Mouse (Mus musculus) hindbrain, embryonic 14.5 days (tissue): Measurements from ENCODE around the gene Maml2. TPM values are rescaled to one million over a fixed set of nuclear protein-coding genes. Genes with fewer than 3 reads are reported as not detected.

ENCODE experiments used
- ATAC-seq: fragments of 200-750 bp; cut with Nextera tagmentation; 2 replicates; pipeline ENCODE4 v1.8.0; 2017; ENCODE audit warnings: moderate number of reproducible peaks, mild to moderate bottlenecking, moderate TSS enrichment, moderate library complexity; ENCODE audit not compliant: low FRiP score
- DNase-seq: peaks from one replicate; pipeline ENCODE4 v3.0.0-alpha.2; 2015; ENCODE audit warnings: low spot score
- H3K27ac ChIP-seq: fragments of 300-500 bp; sonication (generic); 2 replicates; pipeline ENCODE4 v1.5.1; 2014; ENCODE audit warnings: mild to moderate bottlenecking, moderate library complexity
- H3K27me3 ChIP-seq: fragments of 300-500 bp; sonication (generic); 2 replicates; pipeline ENCODE4 v1.6.1; 2014; ENCODE audit warnings: mild to moderate bottlenecking, low read length, mixed read lengths; ENCODE audit not compliant: control insufficient read depth, insufficient read depth
- H3K36me3 ChIP-seq: fragments of 300-500 bp; sonication (generic); replicated peaks from 2 replicates; pipeline ENCODE4 v1.6.1; 2014; ENCODE audit not compliant: control insufficient read depth, insufficient read depth
- H3K4me1 ChIP-seq: fragments of 300-500 bp; sonication (generic); replicated peaks from 2 replicates; pipeline ENCODE4 v1.6.1; 2014; ENCODE audit warnings: antibody characterized with exemption, low read length, mixed read lengths; ENCODE audit not compliant: control insufficient read depth, insufficient read depth
- H3K4me2 ChIP-seq: fragments of 300-500 bp; sonication (generic); replicated peaks from 2 replicates; pipeline ENCODE4 v1.6.1; 2014; ENCODE audit warnings: mild to moderate bottlenecking, moderate library complexity
- H3K4me3 ChIP-seq: fragments of 300-500 bp; sonication (generic); replicated peaks from 2 replicates; pipeline ENCODE4 v1.5.1; 2014; ENCODE audit warnings: mild to moderate bottlenecking, low read length
- H3K9ac ChIP-seq: fragments of 300-500 bp; sonication (generic); 2 replicates; pipeline ENCODE4 v1.6.1; 2014
- H3K9me3 ChIP-seq: fragments of 300-500 bp; sonication (generic); 2 replicates; pipeline ENCODE4 v1.6.1; 2016; ENCODE audit warnings: low read length; ENCODE audit not compliant: control insufficient read depth
- WGBS: fragments of 180-500 bp; shearing (Covaris S2); extraction: QIAGEN DNeasy Blood & Tissue Kit; methylation state at CpG from one replicate; pipeline ENCODE4 v1.1.7; 2014; 5-methylcytosine and 5-hydroxymethylcytosine counted together
- polyA plus RNA-seq: library from polyadenylated mRNA; unstranded; fragments of >200 nt; fragmentation: Nextera tagmentation; extraction: Ambion mirVana; gene quantifications from 2 replicates; pipeline ENCODE4 v1.2.1, GENCODE M21; 2014

Maml2 gene
- polyA plus RNA-seq, 1 experiment from 2014 or later = 10.8 TPM

GRCm38 (mm10) chr9:13558811-13559372 lies 261.1 kb downstream of the Maml2 start:
- 67% methylated on average over 4 of the region's 4 CpGs for WGBS
- H3K4me3 ChIP-seq = no peak overlapping the region
- no peak for DNase-seq
- no peak overlapping the region for H3K9ac ChIP-seq
- H3K27me3 ChIP-seq = no peaks in the 10 kb centered on the region
- ATAC-seq = no peak
- H3K4me2 ChIP-seq = no peak overlapping the region
- no peaks in the 10 kb centered on the region for H3K36me3 ChIP-seq
- H3K9me3 ChIP-seq = no peaks in the 10 kb centered on the region
- no peak overlapping the region for H3K27ac ChIP-seq
- H3K4me1 ChIP-seq = 0 out of 2 replicates have a peak, but pooled peaks cover under 1% of the 10 kb centered on the region

DNA sequence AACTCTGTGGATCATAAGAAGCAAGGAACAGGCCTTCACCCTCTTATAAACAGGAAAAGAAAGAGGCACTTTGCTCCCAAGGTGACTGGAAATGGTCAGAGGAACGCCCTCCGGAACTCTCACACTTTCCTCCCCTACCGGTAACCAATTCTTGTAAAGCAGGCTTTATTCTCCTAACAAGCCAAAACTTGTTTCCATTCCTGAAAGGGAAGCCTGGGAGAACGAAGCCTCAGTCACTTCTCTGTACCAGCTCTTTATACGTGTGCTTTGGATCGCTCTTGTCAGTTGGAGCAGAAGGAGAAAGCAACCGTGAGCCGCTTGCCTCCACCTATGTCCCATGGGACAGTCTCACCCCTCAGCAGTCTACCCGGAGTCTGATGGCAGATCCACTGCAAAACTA lies 262.9 kb downstream of the Maml2 start:
- H3K27ac ChIP-seq = no peak overlapping the region
- no peak overlapping the region for H3K9ac ChIP-seq
- ATAC-seq (no peak), DNase-seq (no peak)
- H3K4me3 ChIP-seq = no peak overlapping the region
- no peaks in the 10 kb centered on the region for H3K27me3 ChIP-seq
- no peaks in the 10 kb centered on the region for H3K36me3 ChIP-seq
- no peaks in the 10 kb centered on the region for H3K9me3 ChIP-seq
- H3K4me1 ChIP-seq = 0 out of 2 replicates have a peak, but pooled peaks cover 13% of the 10 kb centered on the region
- 78% methylated on average over 9 of the region's 9 CpGs for WGBS
- no peak overlapping the region for H3K4me2 ChIP-seq

GRCm38 (mm10) chr9:13561335-13561734 lies 263.6 kb downstream of the Maml2 start:
- H3K4me3 ChIP-seq = no peak overlapping the region
- DNase-seq = no peak
- H3K4me2 ChIP-seq = no peak overlapping the region
- WGBS = 86% methylated on average over 1 of the region's 1 CpGs
- no peaks in the 10 kb centered on the region for H3K9me3 ChIP-seq
- no peak overlapping the region for H3K9ac ChIP-seq
- ATAC-seq = no peak
- H3K27me3 ChIP-seq = no peaks in the 10 kb centered on the region
- H3K36me3 ChIP-seq = no peaks in the 10 kb centered on the region
- 0 out of 2 replicates have a peak, but pooled peaks cover 13% of the 10 kb centered on the region for H3K4me1 ChIP-seq
- no peak overlapping the region for H3K27ac ChIP-seq

DNA sequence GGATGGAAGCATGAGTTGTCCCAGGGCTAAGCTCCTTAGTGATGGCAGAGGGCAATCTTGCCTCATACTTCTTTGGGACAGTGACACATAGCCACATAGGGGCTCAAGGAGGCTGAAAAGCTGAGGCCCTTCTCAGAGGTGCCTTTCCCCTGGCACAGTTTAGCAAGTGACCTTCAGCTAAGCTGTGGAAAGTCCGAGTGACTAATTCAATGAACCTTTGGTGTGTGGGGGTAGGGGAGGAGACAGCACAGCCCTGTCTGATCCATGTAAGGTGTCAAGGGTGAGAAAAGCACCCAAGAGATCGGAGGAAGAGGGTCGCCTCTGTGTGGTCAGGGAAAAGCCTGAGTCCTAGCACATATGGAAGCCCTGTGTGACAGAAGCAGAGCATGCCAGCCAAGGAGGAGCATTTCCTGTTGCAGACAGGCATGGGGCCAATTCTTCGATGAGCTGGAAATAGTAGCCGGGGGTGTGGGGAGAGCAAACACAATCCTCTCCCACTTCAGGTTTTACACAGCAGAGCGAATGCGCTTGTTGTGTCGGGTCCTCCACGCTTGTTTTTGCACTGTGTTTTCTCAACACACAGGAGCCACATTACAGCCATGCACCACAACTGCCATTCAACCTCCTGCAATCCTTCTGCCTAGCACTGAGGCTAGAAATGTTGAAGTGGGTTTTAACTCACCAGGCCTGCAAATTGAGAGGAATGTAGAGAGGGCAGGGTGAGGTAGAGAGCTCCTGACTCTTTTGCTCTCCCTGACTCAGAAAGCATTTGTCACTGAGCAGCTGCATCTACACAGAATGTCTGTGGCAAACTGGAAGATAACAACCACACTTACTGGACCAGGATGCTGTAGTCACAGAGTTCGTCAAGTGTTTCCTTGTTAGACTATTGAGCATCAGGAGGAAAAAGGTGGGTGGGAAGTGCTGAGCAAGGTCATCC lies 266.0 kb downstream of the Maml2 start:
- Histone ChIP-seq H3K36me3 (no peaks in the 10 kb centered on the region), H3K9ac (no peak overlapping the region), H3K4me2 (no peak overlapping the region), H3K27me3 (no peaks in the 10 kb centered on the region), H3K4me3 (no peak overlapping the region), H3K4me1 (0 out of 2 replicates have a peak, but pooled peaks cover 13% of the 10 kb centered on the region), H3K9me3 (no peaks in the 10 kb centered on the region), H3K27ac (peak overlapping the region; percentile 21; the same call in 1 of the 2 replicates)
- ATAC-seq = peak; percentile 55; the same call in 1 of the 2 replicates
- 62% methylated on average over 10 of the region's 10 CpGs for WGBS
- DNase-seq = no peak

GRCm38 (mm10) chr9:13565343-13566019 lies 267.7 kb downstream of the Maml2 start:
- 34% methylated on average over 11 of the region's 11 CpGs for WGBS
- no peak overlapping the region for H3K4me3 ChIP-seq
- H3K4me1 ChIP-seq = 0 out of 2 replicates have a peak, but pooled peaks cover 13% of the 10 kb centered on the region
- H3K36me3 ChIP-seq = no peaks in the 10 kb centered on the region
- no peaks in the 10 kb centered on the region for H3K9me3 ChIP-seq
- no peaks in the 10 kb centered on the region for H3K27me3 ChIP-seq
- ATAC-seq = no peak
- H3K27ac ChIP-seq = no peak overlapping the region
- no peak overlapping the region for H3K9ac ChIP-seq
- no peak for DNase-seq
- no peak overlapping the region for H3K4me2 ChIP-seq

GRCm38 (mm10) chr9:13566154-13566885 lies 268.6 kb downstream of the Maml2 start:
- 86% methylated on average over 5 of the region's 5 CpGs for WGBS
- H3K4me3 ChIP-seq = no peak overlapping the region
- no peak overlapping the region for H3K9ac ChIP-seq
- DNase-seq (no peak), ATAC-seq (no peak)
- H3K4me1 ChIP-seq = 0 out of 2 replicates have a peak, but pooled peaks cover 13% of the 10 kb centered on the region
- H3K36me3 ChIP-seq = no peaks in the 10 kb centered on the region
- H3K27ac ChIP-seq = no peak overlapping the region
- no peaks in the 10 kb centered on the region for H3K27me3 ChIP-seq
- H3K9me3 ChIP-seq = no peaks in the 10 kb centered on the region
- H3K4me2 ChIP-seq = no peak overlapping the region

DNA sequence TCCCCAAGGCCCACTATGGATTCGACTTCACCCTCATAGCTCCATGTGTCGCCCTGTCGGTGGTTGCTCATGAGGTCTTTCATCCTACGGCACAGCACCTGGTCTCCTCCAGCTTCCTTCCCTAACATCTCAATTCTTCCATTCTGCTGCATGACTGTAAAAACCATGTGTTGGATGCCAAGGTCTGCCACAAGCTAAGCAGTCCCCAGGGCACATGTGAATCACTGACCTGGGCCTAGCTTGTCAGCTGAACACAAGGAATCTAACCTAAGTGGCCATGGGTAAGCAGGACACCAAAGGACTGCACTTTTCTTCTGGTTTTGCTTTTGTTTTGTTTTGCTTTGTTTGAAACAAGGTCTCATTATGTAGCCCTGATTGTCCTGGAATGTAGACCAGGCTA lies 271.3 kb downstream of the Maml2 start:
- whole genome bisulfite sequencing = 97% methylated on average over 4 of the region's 4 CpGs
- no peak overlapping the region for H3K9ac ChIP-seq
- no peaks in the 10 kb centered on the region for H3K36me3 ChIP-seq
- ATAC-seq (no peak), DNase-seq (no peak)
- H3K9me3 ChIP-seq = peaks cover 3% of the 10 kb centered on the region; the same call in 1 of the 2 replicates
- H3K4me2 ChIP-seq = no peak overlapping the region
- no peak overlapping the region for H3K27ac ChIP-seq
- 0 out of 2 replicates have a peak, but pooled peaks cover 12% of the 10 kb centered on the region for H3K4me1 ChIP-seq
- no peak overlapping the region for H3K4me3 ChIP-seq
- H3K27me3 ChIP-seq = no peaks in the 10 kb centered on the region

- H3K27me3 ChIP-seq = no peaks in the 10 kb centered on the region
- no peak overlapping the region for H3K4me3 ChIP-seq
- H3K36me3 ChIP-seq = no peaks in the 10 kb centered on the region
- WGBS = 96% methylated on average over 3 of the region's 3 CpGs
- H3K9me3 ChIP-seq = peaks cover 3% of the 10 kb centered on the region; the same call in 1 of the 2 replicates
- DNase-seq = no peak
- H3K4me2 ChIP-seq = no peak overlapping the region
- ATAC-seq = no peak
- H3K9ac ChIP-seq = no peak overlapping the region
- no peak overlapping the region for H3K27ac ChIP-seq
- no peaks in the 10 kb centered on the region for H3K4me1 ChIP-seq
Measured at GRCm38 (mm10) chr9:13572847-13573246, 275.1 kb downstream of the Maml2 start.
